Mouse (Mus musculus) gastrocnemius, postnatal 36 days (tissue): Measurements from ENCODE around the gene 4933405L10Rik. TPM values are rescaled to one million over a fixed set of nuclear protein-coding genes. Genes with fewer than 3 reads are reported as not detected.
A peak's percentile ranks its signal among the peaks of the same experiment; 100 is the strongest.

Source experiments
- DNase-seq, 2 experiments: peaks; one replicate each; pipeline ENCODE4 v3.0.0; 2022
- intact Hi-C: fragments of 180-260 bp; cut with DNase I; formaldehyde crosslinking; loops from one replicate; pipeline ENCODE4 v1.15.1; 2025
- total RNA-seq, 2 experiments: library from RNA; stranded (reverse); gene quantifications; 2 replicates each; pipeline ENCODE4 v1.2.3; 2021

4933405L10Rik gene
- total RNA-seq, 2 experiments from 2014 or later, result not detected

DNA sequence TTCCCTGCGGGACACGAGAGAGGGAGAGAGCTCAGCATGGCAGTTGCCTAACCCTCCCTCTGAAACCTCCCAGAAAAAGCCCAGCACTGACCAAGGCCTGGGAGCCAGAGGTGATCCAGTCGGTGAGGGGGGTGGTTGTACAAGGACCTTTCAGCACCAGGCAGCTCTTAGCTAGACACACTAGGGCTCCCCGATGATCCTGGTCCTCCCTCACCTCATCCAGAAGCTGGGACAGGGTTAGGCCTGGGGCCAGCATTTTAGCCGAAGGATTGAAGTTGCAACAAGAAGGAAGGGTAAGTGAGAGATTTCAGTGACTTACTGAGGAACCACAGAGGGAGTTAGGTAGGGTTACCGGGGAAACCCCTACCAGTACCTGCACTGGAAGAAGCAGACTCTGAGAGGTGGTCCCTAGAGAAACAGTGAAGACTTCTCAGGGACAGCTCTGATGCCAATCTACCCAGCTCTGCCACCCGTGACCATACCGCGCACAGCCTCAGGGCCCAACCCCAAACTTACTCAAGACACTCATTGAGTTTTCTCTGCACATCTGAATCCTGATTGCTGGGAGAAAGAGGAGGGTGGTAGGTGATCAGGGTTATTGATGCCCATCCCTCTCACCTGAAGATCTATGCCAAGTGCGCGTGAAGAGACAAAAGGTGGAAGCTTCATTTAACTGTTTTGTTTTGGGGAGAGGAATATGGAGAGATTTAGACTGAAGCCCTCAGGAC is 7.8 kb upstream of the 4933405L10Rik start:
- intact Hi-C loops, result no loop called here
- DNase-seq, result no peak

DNA sequence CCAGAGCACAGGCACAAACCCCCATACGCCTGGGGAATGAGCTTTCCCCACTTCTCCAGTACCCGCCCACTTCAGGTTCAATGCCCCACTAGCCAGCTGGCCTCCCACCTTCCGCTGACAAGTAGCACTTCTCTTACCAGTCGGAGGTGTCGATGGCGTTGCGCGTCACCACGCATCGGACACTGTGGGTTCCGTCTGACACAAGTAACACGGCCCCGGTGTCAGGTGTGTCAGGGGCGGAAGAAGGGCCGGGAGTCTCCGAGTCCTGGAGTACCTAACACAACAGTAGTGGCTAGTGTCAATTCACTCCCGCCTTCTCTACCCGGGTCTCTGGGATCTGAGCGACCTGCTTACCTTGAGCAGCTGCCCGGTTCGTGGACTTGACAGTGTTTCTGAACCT is 6.9 kb upstream of the 4933405L10Rik start:
- DNase-seq, result no peak
- intact Hi-C loops, result no loop called here

DNA sequence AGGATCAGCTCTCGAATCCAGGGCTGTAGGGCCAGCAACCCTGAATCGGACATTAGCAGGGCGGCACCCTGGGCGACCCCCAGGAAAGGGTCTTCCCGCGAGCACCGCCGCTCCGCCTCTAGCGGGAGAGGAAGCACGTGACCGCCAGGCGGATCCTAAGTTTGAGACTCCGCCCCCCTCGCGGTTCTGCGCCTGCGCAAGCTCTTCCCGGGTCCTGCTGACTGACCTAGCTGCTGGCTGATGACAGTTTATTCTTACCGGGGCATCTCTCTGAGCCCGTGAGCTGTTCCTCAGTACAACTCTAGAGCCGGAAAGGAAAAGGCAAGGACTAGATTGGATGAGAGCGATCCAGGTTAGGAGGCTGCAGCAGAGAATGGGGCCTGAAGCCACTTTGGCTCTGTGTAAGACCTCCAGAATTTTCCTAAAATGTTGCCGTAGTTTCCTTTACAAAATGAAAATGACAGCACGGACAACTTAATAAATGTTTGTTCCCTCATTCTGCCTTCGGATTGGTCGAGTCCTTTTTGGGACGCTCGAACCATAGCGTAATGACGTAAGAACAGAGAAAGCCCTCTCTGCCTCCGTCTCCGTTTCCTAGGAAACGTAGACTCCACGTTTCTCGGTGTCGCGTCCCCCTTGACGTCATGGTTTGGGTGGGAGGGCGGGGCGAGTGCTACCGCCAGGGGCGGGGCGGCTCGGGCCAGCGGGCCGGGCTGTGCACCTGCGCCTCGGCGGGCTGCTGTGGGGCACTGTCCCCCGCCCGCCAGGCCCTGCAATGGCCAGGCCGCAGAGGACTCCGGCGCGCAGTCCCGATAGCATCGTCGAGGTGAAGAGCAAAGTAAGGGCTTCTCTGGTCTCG is 6.3 kb upstream of the 4933405L10Rik start, which contains the start of the genes Acd and Pard6a:
TSS of gene Acd (minus strand) at position 137 of the 859 bp plus-strand sequence.
TSS of gene Pard6a (plus strand) at position 183 of the 859 bp plus-strand sequence.
- peak; percentile 93 to 95 for DNase-seq
- intact Hi-C loops, result no loop called here

DNA sequence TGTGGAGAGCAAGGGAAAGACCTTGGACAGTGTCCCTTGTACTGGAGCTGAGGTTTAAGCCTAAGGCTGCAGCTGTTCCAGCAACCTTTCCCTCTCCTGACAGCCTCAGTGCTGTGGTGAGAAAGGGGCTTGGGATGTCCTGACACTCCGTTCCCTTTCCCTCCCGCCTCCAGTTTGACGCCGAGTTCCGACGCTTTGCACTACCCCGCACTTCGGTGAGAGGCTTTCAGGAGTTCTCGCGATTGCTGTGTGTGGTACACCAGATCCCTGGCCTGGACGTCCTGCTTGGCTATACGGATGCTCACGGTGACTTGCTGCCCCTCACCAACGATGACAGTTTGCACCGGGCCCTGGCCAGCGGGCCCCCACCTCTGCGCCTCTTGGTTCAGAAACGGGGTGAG is 5.5 kb upstream of the 4933405L10Rik start:
- intact Hi-C loops, result no loop called here
- DNase-seq, result no peak

DNA sequence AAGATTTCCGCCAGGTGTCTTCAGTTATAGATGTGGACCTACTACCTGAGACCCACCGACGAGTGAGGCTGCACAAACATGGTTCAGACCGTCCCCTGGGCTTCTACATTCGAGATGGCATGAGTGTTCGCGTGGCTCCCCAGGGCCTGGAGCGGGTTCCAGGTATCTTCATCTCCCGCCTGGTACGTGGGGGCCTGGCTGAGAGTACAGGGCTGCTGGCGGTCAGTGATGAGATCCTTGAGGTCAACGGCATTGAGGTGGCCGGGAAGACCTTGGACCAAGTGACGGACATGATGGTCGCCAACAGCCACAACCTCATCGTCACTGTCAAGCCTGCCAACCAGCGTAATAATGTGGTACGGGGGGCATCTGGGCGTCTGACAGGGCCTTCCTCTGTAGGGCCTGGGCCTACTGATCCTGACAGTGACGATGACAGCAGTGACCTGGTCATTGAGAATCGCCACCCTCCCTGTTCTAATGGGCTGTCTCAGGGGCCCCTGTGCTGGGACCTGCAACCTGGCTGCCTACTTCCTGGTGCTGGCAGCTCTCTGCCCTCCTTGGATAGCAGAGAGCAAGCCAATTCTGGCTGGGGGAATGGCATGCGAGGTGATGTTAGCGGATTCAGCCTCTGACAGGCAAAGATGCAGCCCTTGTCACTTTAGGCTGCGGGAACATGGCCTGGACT is 4.6 kb upstream of the 4933405L10Rik start:
- no peak for DNase-seq
- intact Hi-C loops, result no loop called here

DNA sequence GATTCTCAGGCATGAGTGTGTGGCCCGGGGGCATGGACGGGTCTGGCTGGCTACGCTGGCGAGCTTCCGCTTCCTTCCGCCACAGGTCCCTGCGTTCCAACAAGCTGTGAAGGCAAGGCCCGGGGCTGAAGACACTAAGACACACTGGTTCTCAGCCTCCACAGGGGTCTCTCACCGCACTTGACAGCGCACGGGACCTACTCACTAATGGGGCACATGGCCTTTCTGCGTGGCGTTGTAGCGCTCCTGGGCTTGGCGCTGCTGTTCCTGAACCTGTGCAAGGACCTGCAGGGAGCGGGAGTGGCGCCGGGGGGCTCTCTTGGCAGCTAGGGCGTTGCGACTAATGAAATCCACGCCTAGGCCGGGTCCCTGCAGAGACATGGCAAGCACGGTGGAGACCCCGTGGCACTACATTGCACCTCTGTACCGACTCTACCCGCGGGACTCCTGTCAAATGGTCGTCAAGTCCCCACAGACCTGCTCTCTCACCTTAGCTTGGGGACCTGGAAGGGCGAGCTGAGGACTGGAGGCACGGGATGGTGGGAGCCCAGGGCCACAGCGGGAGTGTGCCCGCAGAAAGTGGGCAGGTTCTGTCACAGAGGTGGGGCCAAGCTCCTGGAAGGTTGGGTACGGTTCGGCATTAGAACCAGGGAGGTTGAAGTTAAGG is 3.2 kb upstream of the 4933405L10Rik start:
- peak in 1 of 2 experiments; percentile 8 for DNase-seq
- intact Hi-C loops, result no loop called here

DNA sequence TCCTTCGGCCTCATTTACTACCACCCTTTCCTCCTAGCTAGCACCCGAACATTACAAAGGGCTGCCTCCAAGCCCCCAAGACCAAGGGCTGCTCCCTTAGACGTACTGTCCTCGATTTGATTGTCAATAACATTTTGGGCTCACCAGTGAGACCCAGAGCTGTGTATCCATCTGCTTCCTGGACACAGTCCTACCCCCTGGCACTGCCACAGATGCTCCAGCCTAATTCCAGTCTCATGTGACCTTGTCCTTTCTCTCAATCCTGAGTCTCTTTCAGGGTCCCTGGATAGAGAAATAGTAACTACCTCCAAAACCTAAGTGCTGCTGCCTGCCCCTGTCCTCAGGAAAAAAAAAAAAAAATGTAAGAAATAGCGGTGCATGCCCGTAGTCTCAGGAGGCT is 2.5 kb upstream of the 4933405L10Rik start:
- no peak for DNase-seq
- intact Hi-C loops, result no loop called here

DNA sequence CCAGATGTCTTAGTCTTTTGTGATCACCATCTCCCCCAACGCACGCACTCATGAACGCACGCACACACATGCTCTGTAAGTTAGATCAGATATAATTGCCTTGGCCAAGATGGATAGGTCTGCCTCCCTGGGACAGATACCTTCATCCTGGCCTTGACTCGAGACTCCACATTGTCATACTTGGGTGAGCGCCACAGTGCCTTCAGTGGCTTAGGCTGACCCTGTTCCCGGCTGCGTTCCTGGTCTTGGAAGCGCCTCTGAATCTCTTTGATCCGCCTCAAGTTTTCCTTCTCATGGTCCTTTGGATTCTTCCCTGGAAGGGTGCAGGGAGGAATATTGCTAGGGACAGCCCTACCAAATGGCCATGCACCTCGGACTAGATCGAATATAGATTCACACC is 1.0 kb upstream of the 4933405L10Rik start:
- no peak for DNase-seq

DNA sequence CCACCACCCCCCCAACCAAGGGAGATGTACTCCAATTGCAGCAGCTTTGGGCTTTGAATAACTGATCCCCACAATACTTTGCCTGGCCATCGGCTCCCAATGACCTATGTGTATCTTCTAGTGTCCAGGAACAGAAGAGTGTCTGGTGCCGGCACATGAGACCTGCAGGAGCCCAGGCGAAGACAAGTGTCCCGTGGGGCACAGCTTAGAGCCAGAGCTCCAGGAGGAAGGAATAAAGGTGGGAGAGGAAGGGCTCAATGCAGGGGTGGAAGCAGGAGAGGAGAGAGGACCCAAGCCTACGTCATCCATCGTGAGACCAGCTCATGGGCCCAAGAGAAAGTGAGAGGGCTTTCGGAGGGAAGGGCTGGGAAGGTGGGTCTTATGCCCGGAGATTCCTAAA is 1.2 kb downstream of the 4933405L10Rik start:
- intact Hi-C loops, result no loop called here
- DNase-seq, result no peak

More for the DNA sequence above, 1.0 kb upstream of the 4933405L10Rik start:
- intact Hi-C loops, result no loop called here

DNA sequence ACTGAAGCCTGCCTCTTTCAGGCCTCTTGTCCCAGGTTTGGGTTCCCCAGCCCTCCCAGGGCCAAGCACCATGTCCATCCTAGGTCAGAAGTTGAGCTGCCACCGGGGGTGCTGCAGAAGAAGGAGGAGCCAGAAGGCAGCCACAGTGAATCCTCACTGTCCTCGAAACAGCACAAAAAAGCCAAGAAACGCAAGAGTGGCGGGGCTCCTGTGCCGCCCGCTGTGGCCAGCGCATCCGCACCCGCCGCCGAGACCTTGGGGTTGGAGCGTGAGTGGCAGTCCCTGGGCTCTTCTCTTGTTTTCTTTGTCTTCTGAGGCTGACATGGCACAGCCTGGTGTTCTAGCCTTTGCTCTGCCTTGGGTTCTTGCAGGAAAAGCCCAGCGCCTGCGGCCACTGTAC is 1.9 kb downstream of the 4933405L10Rik start:
- intact Hi-C loops, result no loop called here
- DNase-seq, result no peak

DNA sequence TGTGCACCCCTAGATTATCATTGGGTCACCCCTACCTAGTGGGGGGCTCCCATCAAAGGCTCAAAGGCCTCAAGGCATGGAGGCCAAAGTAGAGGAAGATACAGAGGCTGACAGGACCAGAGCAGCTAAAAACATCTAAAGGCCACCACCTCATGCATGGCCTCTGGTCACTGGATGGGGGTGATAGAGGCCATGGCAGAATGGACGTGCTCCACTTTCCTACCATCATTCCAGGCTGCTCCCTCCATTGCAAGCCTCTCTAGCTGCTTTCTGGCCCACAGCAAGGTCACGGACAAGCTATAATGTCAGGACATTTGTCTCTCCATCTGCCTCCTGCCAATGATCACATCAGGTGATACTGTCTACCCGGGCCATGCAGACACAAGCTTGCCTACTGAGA is 4.8 kb downstream of the 4933405L10Rik start:
- intact Hi-C loops, result loop anchor here (5.0 to 10.0 kb wide), 3 partner anchors 60 to 313 kb away; no protein-coding TSS in a partner anchor
- no peak for DNase-seq

DNA sequence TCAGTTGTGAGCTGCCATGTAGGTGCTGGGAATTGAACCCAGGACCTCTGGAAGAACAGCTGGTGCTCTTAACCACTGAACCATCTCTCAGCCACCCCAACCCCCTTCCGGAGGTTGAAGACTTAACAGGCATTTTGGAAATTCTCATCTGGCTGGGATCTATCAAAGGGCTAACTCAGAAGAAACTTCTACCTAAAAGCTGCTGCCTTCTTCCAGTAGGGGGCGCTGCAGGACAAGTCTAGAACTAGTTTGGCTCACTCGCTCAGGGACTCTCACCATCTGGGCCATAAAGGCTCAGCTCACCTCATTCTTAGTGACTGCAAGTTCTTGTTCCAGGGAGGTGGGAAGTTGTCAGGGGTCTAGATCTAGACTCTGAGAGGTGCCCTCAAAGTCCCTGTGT is 6.7 kb downstream of the 4933405L10Rik start:
- intact Hi-C loops, result loop anchor here (5.0 to 10.0 kb wide), 3 partner anchors 58 to 311 kb away; no protein-coding TSS in a partner anchor
- peak; percentile 79 to 87 for DNase-seq

DNA sequence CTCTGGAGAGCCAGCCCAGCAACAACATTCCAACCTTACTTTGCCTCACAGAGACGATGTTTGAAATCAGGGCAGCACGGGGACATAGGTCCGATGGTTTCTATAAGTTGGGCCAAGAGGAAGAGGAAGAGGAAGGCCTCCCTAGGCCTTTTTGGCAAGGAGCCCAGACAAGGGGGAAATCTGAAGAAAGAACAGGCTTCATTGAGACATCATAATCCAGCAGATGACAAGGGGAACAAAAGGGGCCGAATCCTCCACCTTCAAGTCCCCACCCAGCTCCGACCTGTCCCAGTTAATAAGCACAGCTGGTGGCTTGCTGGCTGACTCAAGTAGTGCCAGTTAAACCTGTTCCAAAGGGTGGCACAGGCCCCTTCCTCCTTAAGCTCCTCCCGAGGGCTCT is 7.6 kb downstream of the 4933405L10Rik start:
- intact Hi-C loops, result loop anchor here (10.0 kb wide), 1 partner anchor 310 kb away; no protein-coding TSS in a partner anchor
- DNase-seq, result no peak

DNA sequence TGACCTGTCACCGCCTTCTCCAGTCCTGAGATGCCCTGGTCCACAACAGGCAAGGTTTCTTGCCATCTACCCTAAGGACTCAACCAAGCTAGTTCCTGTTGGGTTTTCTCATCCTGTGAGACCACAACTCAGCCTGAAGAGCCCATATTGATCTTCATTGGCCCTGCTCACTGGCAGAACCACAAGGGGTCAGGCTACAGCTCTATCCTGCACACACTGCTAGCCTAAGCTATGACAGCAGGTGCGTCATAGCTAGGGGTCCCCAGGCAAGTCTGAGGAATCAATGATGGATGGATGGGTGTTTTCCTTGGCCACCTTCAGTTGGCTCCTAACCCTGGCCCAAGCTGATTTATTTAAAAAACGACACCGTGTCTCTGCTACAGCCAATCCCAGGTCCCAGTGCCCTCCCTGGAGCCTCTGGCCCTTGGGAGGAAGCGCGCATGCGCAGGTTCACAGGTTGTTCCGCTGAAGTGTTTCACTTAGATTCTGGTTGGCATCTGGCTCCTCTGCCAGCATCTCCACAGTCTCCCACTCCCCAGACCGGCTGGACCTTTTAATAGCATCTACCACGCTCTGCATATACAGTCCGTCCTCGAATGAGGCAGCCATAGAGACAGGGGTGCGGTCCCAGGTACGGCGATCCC is 9.0 kb downstream of the 4933405L10Rik start:
- intact Hi-C loops, result loop anchor here (2.0 to 10.0 kb wide), 2 partner anchors 214 to 308 kb away; no protein-coding TSS in a partner anchor
- no peak for DNase-seq

DNA sequence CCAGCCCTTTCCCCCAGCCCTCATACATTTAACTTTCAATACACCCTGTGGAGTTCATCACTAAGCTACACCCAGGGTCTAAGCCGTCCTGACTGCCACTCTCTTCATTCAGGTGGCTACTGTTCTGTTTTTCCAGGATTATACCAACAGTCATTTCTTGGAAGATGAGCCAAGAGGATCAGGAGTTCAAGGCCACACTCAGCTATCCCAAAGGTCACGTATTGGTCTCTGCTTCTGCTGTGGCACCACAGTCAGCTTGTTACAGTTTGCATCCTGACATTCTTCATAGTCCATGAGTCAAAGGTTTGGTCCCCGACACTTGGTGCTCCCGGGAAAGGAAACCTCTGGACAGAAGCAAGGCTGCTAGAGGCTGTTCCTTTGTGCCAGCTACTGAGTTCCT is 12.2 kb downstream of the 4933405L10Rik start:
- intact Hi-C loops, result loop anchor here (10.0 kb wide), 1 partner anchor 305 kb away; no protein-coding TSS in a partner anchor
- no peak for DNase-seq

DNA sequence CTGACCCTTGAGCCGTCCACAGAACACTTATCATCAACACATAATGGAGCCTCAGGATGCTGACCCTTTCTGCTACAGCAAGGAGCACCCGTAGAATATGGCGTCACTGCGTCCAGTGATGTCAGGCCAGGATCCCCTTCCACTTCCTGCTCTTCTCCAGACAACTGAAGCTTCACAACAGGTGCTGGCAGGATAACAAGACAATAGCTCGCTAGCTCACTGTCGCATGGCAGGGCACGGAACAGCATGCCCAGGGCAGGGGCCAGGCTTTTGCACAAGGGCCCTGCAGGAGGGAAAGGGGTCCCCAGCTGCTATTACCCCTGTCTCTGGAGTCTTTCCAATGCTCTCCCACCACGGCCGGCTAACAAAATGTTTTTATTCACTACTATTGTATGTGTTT is 15.4 kb downstream of the 4933405L10Rik start:
- no peak for DNase-seq
- intact Hi-C loops, result no loop called here

DNA sequence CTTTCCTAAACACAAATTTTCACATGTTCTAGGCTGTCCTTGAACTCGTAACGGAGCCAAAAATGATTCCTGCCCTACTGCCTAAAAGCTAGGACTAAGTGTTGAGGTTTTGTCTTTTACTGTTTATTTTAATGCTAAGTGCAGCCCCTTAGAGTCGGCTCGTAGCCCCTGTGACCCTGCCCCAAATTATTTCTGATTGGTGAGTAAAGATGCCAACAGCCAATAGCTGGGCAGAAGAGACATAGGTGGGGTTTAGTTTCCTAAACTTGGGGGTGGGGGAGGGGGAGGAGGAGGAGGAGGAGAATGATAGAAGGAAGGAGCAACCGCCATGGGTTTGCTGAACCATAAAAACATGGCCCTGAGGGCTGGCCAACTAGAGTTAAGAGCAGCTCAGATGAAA is 18.3 kb downstream of the 4933405L10Rik start:
- intact Hi-C loops, result no loop called here
- no peak for DNase-seq

DNA sequence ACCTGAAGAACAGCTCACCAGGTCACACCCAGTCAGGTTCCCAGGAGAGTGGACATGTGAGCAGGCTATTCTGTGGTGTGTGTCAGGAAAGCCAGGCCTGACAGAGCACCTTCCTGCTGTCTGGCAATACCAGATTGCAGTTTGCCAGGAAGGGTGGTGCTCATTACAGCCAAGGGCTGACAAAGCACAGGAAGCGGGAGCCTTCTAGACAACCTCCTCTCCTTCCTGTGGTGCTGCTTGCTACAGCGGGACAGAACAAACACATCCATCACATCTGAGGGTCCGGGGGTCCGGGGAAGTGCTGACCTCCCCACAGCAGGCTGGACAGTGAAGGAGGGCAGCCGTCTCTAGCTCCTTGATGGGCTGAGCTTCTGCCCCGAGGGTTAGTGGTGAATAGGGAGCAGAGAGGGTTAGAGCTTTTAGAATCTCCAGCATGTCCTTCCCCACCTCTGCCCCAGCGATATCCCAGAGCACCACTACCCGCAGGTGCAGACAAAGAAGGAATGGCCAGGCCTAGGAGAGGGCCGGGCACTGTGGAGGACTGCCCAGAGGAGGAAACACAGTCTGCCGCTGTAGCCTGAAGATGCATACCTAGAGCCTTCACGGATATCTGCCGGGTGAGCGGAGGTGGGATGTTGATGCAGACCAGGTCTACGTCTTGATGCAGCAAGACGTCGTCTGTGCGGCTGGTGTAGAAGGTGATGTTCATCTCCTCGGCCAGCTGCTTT is 20.1 kb downstream of the 4933405L10Rik start:
- no peak for DNase-seq
- intact Hi-C loops, result no loop called here

DNA sequence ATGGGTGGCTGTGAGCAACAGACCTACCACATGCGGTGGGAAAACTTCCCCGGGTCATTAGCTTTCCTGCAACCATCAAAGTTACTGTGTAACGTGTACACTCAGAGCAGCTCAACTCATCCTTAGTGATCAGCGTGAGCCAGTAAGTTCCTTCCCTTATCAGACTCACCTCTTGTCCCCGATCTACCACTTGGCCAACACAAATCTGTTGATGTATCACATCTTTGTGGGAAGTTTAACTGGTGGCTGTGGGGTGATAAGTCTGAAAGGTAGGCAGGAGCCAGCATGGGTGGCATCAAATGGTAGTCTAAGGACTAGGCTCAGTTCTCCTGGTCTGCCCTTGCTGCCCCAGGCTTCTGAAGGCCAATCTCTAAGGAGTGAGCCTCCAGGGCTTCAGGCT is 24.7 kb downstream of the 4933405L10Rik start:
- intact Hi-C loops, result no loop called here
- no peak for DNase-seq
